Mouse (Mus musculus): ENCODE data around the gene Mall.

Mall gene

GRCm38 (mm10) chr2:127729671-127730070, at the start of gene Mall:
Gene Mall (minus strand): TSS chr2:127729932.
- DNase-seq, result no peak

- no peak for DNase-seq
Observed at GRCm38 (mm10) chr2:127778451-127778850, 48.7 kb upstream of the Mall start.

- no peak for DNase-seq
Observed at GRCm38 (mm10) chr2:127775013-127775412, 45.3 kb upstream of the Mall start.

GRCm38 (mm10) chr2:127774578-127774941, 44.8 kb upstream of the Mall start:
- no peak for DNase-seq

- no peak for DNase-seq
Observed at GRCm38 (mm10) chr2:127773938-127774577, 44.3 kb upstream of the Mall start.

GRCm38 (mm10) chr2:127761587-127761986, 31.9 kb upstream of the Mall start:
- DNase-seq, result no peak

GRCm38 (mm10) chr2:127760429-127761000, 30.8 kb upstream of the Mall start:
- no peak for DNase-seq

GRCm38 (mm10) chr2:127760014-127760413, 30.3 kb upstream of the Mall start:
- no peak for DNase-seq

GRCm38 (mm10) chr2:127759157-127759880, 29.6 kb upstream of the Mall start:
- DNase-seq, result no peak

- DNase-seq, result peak; percentile 35
Observed at GRCm38 (mm10) chr2:127757171-127757570, 27.4 kb upstream of the Mall start.

GRCm38 (mm10) chr2:127754113-127754512, 24.4 kb upstream of the Mall start:
- DNase-seq, result no peak

- DNase-seq, result no peak
Observed at GRCm38 (mm10) chr2:127751849-127752610, 22.3 kb upstream of the Mall start.

- no peak for DNase-seq
Observed at GRCm38 (mm10) chr2:127749376-127749775, 19.6 kb upstream of the Mall start.

GRCm38 (mm10) chr2:127748316-127748715, 18.6 kb upstream of the Mall start:
- no peak for DNase-seq

GRCm38 (mm10) chr2:127742637-127743036, 12.9 kb upstream of the Mall start:
- DNase-seq, result no peak

GRCm38 (mm10) chr2:127740756-127741519, 11.2 kb upstream of the Mall start:
- no peak for DNase-seq

GRCm38 (mm10) chr2:127737885-127738284, 8.2 kb upstream of the Mall start:
- DNase-seq, result no peak

GRCm38 (mm10) chr2:127736631-127737209, 7.0 kb upstream of the Mall start:
- no peak for DNase-seq

GRCm38 (mm10) chr2:127735512-127736145, 5.9 kb upstream of the Mall start:
- DNase-seq, result no peak

- no peak for DNase-seq
Observed at GRCm38 (mm10) chr2:127734889-127735288, 5.2 kb upstream of the Mall start.

GRCm38 (mm10) chr2:127730301-127730997, 717 bp upstream of the Mall start:
- no peak for DNase-seq

Data from right cerebral cortex, postnatal 4 days (tissue).